Mouse (Mus musculus) ovary, postnatal 10 days (tissue): ENCODE data around the gene Gm8127.
"Not testable (repeated sequence)": the region's sequence is repeated elsewhere in the genome, so short reads cannot be mapped to it uniquely, and the experiment has no call there.

Source experiments
- DNase-seq: peaks from one replicate; pipeline ENCODE4 v3.0.0; 2022; ENCODE audit warnings: low spot score

Gm8127 gene

GRCm38 (mm10) chr14:43293503-43293902, at the start of gene Gm8127:
TSS of gene Gm8127 (minus strand) at chr14:43293832.
- DNase-seq, result not testable (repeated sequence)

GRCm38 (mm10) chr14:43337646-43338045, 44.0 kb upstream of the Gm8127 start:
- DNase-seq, result not testable (repeated sequence)

- not testable (repeated sequence) for DNase-seq
Measured at GRCm38 (mm10) chr14:43331362-43331880, 37.8 kb upstream of the Gm8127 start.

GRCm38 (mm10) chr14:43328603-43329002, 35.0 kb upstream of the Gm8127 start:
- DNase-seq, result not testable (repeated sequence)

- not testable (repeated sequence) for DNase-seq
Measured at GRCm38 (mm10) chr14:43319516-43319915, 25.9 kb upstream of the Gm8127 start.

GRCm38 (mm10) chr14:43278681-43279080, 15.0 kb downstream of the Gm8127 start:
- DNase-seq, result not testable (repeated sequence)

- DNase-seq, result not testable (repeated sequence)
Measured at GRCm38 (mm10) chr14:43278146-43278545, 15.5 kb downstream of the Gm8127 start.

GRCm38 (mm10) chr14:43277468-43277867, 16.2 kb downstream of the Gm8127 start:
- DNase-seq, result not testable (repeated sequence)

- DNase-seq, result not testable (repeated sequence)
Measured at GRCm38 (mm10) chr14:43275752-43276151, 17.9 kb downstream of the Gm8127 start.

GRCm38 (mm10) chr14:43274986-43275511, 18.6 kb downstream of the Gm8127 start, which contains the start of gene Gm9732:
TSS of gene Gm9732 (plus strand) at chr14:43275036.
- DNase-seq, result not testable (repeated sequence)

GRCm38 (mm10) chr14:43273161-43273560, 20.5 kb downstream of the Gm8127 start:
- DNase-seq, result not testable (repeated sequence)

- DNase-seq, result not testable (repeated sequence)
Measured at GRCm38 (mm10) chr14:43269211-43269610, 24.4 kb downstream of the Gm8127 start.

- not testable (repeated sequence) for DNase-seq
Measured at GRCm38 (mm10) chr14:43268521-43269084, 25.0 kb downstream of the Gm8127 start.

GRCm38 (mm10) chr14:43263421-43263820, 30.2 kb downstream of the Gm8127 start:
- DNase-seq, result not testable (repeated sequence)

- not testable (repeated sequence) for DNase-seq
Measured at GRCm38 (mm10) chr14:43258349-43258748, 35.3 kb downstream of the Gm8127 start, which contains the start of gene Gm8126. TSS of gene Gm8126 (plus strand) at chr14:43258649.

GRCm38 (mm10) chr14:43256511-43256910, 37.1 kb downstream of the Gm8127 start:
- DNase-seq, result not testable (repeated sequence)

- not testable (repeated sequence) for DNase-seq
Measured at GRCm38 (mm10) chr14:43250549-43251253, 42.9 kb downstream of the Gm8127 start.

- DNase-seq, result not testable (repeated sequence)
Measured at GRCm38 (mm10) chr14:43249611-43250170, 43.9 kb downstream of the Gm8127 start.
